ENCODE assay signal across 23 mouse cellular contexts in the genomic region with DNA sequence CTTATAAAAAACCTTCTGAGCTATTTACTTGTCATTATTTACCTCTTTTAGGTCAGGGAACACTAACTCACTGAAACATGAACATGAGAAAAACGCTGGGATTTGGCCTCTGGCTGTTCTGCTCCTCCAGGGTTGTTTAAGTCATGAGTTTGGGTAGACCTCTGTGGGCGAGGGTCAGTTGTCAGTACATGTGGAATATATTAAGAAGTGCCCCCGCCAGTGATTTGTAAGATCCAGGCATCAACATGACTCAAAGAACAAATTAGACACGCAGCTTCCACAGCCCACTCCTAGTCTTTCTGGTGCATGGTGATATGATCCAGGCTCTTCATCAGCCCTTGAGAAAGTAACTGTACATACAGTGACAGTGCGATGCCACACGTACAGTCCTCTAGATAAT.
A peak's percentile ranks its signal among the peaks of the same experiment; 100 is the strongest.
DNase-seq lines count a peak whose midpoint lies in the region.
"Had no signal": no experiment of that assay in that cellular context is flagged by ENCODE, and none has a peak within 500 bp of the region (broad histone marks: within the 10 kb centered on the region; RNA-seq: fewer than 3 reads in every experiment).

No protein-coding gene starts in this region.

- H3K27me3 ChIP-seq in embryonic facial prominence, embryonic 10.5 days (replicated peaks; ENCODE audit: low read depth, poor library complexity, severe bottlenecking), result no peaks in the 10 kb centered on the region
- H3K27me3 ChIP-seq: embryonic facial prominence, embryonic 15.5 days; forebrain, embryonic 12.5 days; forebrain, embryonic 15.5 days; hindbrain, embryonic 12.5 days; hindbrain, embryonic 15.5 days had no signal

- peak; percentile 75 for DNase-seq in 3T3-L1 (ENCODE audit: low read depth, low spot score)
- DNase-seq in embryo, embryonic 10.5 days (ENCODE audit: low spot score), result peak; percentile 35
- DNase-seq in embryonic facial prominence, embryonic 10.5 days (ENCODE audit: low spot score), result peak; percentile 28
- DNase-seq in c-Kit-positive CD71-positive TER-119-positive erythroid progenitor cells, embryonic 14.5 days (ENCODE audit: low spot score), result no peak
- no peak for DNase-seq in spleen, postnatal 36 days (ENCODE audit: low spot score in 2 of 2)
- DNase-seq in kidney, postnatal 14 days, result no peak
- DNase-seq: adrenal gland, postnatal 10 days; adrenal gland, postnatal 36 days; B cell, adult 2 months; cerebellum, adult 11 months; cerebellum, adult 2 months; cerebellum, adult 9-11 months; cerebellum, postnatal 25 days; gastrocnemius, adult 2 months; gastrocnemius, postnatal 14 days; kidney, adult 2 months had no signal

- no peaks in the 10 kb centered on the region for H3K36me3 ChIP-seq in embryonic facial prominence, embryonic 10.5 days (replicated peaks)
- H3K36me3 ChIP-seq: embryonic facial prominence, embryonic 12.5 days; embryonic facial prominence, embryonic 15.5 days; forebrain, embryonic 12.5 days; forebrain, embryonic 15.5 days; hindbrain, embryonic 12.5 days; hindbrain, embryonic 15.5 days had no signal

- H3K27ac ChIP-seq in embryonic facial prominence, embryonic 10.5 days (replicated peaks), result no peak overlapping the region
- H3K27ac ChIP-seq: embryonic facial prominence, embryonic 12.5 days; embryonic facial prominence, embryonic 15.5 days; forebrain, embryonic 12.5 days; forebrain, embryonic 15.5 days; gastrocnemius, adult 2 months; hindbrain, embryonic 12.5 days; hindbrain, embryonic 15.5 days had no signal

- 48% methylated on average over 6 of the region's 6 CpGs for WGBS in embryonic facial prominence, embryonic 10.5 days

- no peak overlapping the region for H3K4me3 ChIP-seq in embryonic facial prominence, embryonic 10.5 days
- H3K4me3 ChIP-seq: embryonic facial prominence, embryonic 12.5 days; embryonic facial prominence, embryonic 15.5 days; erythroblast, embryonic 14.5 days; forebrain, embryonic 12.5 days; forebrain, embryonic 15.5 days; gastrocnemius, adult 2 months; hindbrain, embryonic 12.5 days; hindbrain, embryonic 15.5 days had no signal

- H3K4me1 ChIP-seq in embryonic facial prominence, embryonic 10.5 days, result peaks cover 15% of the 10 kb centered on the region
- H3K4me1 ChIP-seq: embryonic facial prominence, embryonic 12.5 days; embryonic facial prominence, embryonic 15.5 days; forebrain, embryonic 12.5 days; forebrain, embryonic 15.5 days; hindbrain, embryonic 12.5 days; hindbrain, embryonic 15.5 days had no signal

- H3K9me3 ChIP-seq in embryonic facial prominence, embryonic 10.5 days, result no peaks in the 10 kb centered on the region
- H3K9me3 ChIP-seq: embryonic facial prominence, embryonic 12.5 days; embryonic facial prominence, embryonic 15.5 days; forebrain, embryonic 12.5 days; forebrain, embryonic 15.5 days; hindbrain, embryonic 12.5 days; hindbrain, embryonic 15.5 days had no signal

Comparison
In these comparisons a context has a peak if more than half of its experiments do, and no peak if none do; other contexts are left out.
1. DNase-seq: peak in 3T3-L1 (single experiment), embryo, embryonic 10.5 days (single experiment) and embryonic facial prominence, embryonic 10.5 days (single experiment); none in c-Kit-positive CD71-positive TER-119-positive erythroid progenitor cells, embryonic 14.5 days (single experiment), spleen, postnatal 36 days (0 of 2) and kidney, postnatal 14 days (single experiment).